11 mouse cellular contexts compared by ENCODE assay signal in genomic region chr1:165786296-165786695, GRCm38 (mm10). TPM values are rescaled to one million over a fixed set of nuclear protein-coding genes. Genes with fewer than 3 reads are reported as not detected.
A peak's percentile ranks its signal among the peaks of the same experiment; 100 is the strongest.
DNase-seq lines count a peak whose midpoint lies in the region; ATAC-seq and TF ChIP-seq lines count a peak whose summit lies in the region.
"Had no signal": no experiment of that assay in that cellular context is flagged by ENCODE, and none has a peak within 500 bp of the region (broad histone marks: within the 10 kb centered on the region; RNA-seq: fewer than 3 reads in every experiment).

No protein-coding gene starts in this region.

- peaks cover 30% of the 10 kb centered on the region for H3K4me1 ChIP-seq in embryonic facial prominence, embryonic 10.5 days
- peaks cover 6% of the 10 kb centered on the region for H3K4me1 ChIP-seq in hindbrain, embryonic 15.5 days (replicated peaks)
- no peaks in the 10 kb centered on the region for H3K4me1 ChIP-seq in midbrain, postnatal 0 days (ENCODE audit: insufficient read depth, low read length)
- no peaks in the 10 kb centered on the region for H3K4me1 ChIP-seq in lung, postnatal 0 days (ENCODE audit: insufficient read depth, low read depth, low read length)

- H3K4me3 ChIP-seq in embryonic facial prominence, embryonic 10.5 days, result no peak overlapping the region
- H3K4me3 ChIP-seq in hindbrain, embryonic 15.5 days, result no peak overlapping the region
- H3K4me3 ChIP-seq in midbrain, postnatal 0 days (ENCODE audit: low read depth, low read length), result no peak overlapping the region
- no peak overlapping the region for H3K4me3 ChIP-seq in lung, postnatal 0 days (ENCODE audit: low read depth, low read length)

- H3K27me3 ChIP-seq in embryonic facial prominence, embryonic 10.5 days (replicated peaks; ENCODE audit: low read depth, poor library complexity, severe bottlenecking), result peaks cover 21% of the 10 kb centered on the region
- peaks cover 28% of the 10 kb centered on the region for H3K27me3 ChIP-seq in hindbrain, embryonic 15.5 days
- H3K27me3 ChIP-seq in midbrain, postnatal 0 days (ENCODE audit: insufficient read depth, low read length), result no peaks in the 10 kb centered on the region
- H3K27me3 ChIP-seq in lung, postnatal 0 days (replicated peaks; ENCODE audit: insufficient read depth, low read length), result no peaks in the 10 kb centered on the region

- no peak for TF ChIP-seq CTCF in midbrain, postnatal 0 days (IDR thresholded peaks at IDR 0.05)
- no peak for TF ChIP-seq CTCF in lung, postnatal 0 days (IDR thresholded peaks at IDR 0.05)

- 0 out of 2 replicates have a peak, but pooled peaks have one; percentile 34 for ATAC-seq in common myeloid progenitor, adult 5-6 weeks (replicated peaks; ENCODE audit: low read depth, poor library complexity, severe bottlenecking)
- ATAC-seq in hindbrain, embryonic 15.5 days (ENCODE audit: low FRiP score, low read depth), result no peak
- no peak for ATAC-seq in midbrain, postnatal 0 days (ENCODE audit: low FRiP score)
- ATAC-seq in lung, postnatal 0 days, result no peak
- ATAC-seq: activated CD4-positive, CD25-positive, alpha-beta regulatory T cell, adult 4 months; inflammation-experienced regulatory T-cells, adult 6 months had no signal

- DNase-seq in embryonic facial prominence, embryonic 10.5 days (ENCODE audit: low spot score), result peak; percentile 67
- peak; percentile 48 for DNase-seq in midbrain, postnatal 0 days (ENCODE audit: low spot score)
- DNase-seq in heart, postnatal 4 days, result no peak
- DNase-seq in adrenal gland, postnatal 10 days, result no peak
- no peak for DNase-seq in lung, postnatal 0 days (ENCODE audit: low spot score)

- no peaks in the 10 kb centered on the region for H3K9me3 ChIP-seq in embryonic facial prominence, embryonic 10.5 days
- H3K9me3 ChIP-seq in hindbrain, embryonic 15.5 days, result no peaks in the 10 kb centered on the region
- H3K9me3 ChIP-seq in midbrain, postnatal 0 days (ENCODE audit: low read length), result no peaks in the 10 kb centered on the region
- H3K9me3 ChIP-seq in lung, postnatal 0 days (ENCODE audit: low read length), result no peaks in the 10 kb centered on the region

- peak overlapping the region; percentile 20 for H3K4me2 ChIP-seq in hindbrain, embryonic 15.5 days
- no peak overlapping the region for H3K4me2 ChIP-seq in midbrain, postnatal 0 days (ENCODE audit: low read depth, low read length, poor library complexity, severe bottlenecking)
- no peak overlapping the region for H3K4me2 ChIP-seq in lung, postnatal 0 days (replicated peaks; ENCODE audit: low read depth, low read length)

- no peaks in the 10 kb centered on the region for H3K36me3 ChIP-seq in embryonic facial prominence, embryonic 10.5 days (replicated peaks)
- H3K36me3 ChIP-seq in hindbrain, embryonic 15.5 days, result no peaks in the 10 kb centered on the region
- H3K36me3 ChIP-seq in midbrain, postnatal 0 days (ENCODE audit: insufficient read depth, low read length), result no peaks in the 10 kb centered on the region
- H3K36me3 ChIP-seq in lung, postnatal 0 days (ENCODE audit: insufficient read depth, low read length), result no peaks in the 10 kb centered on the region

- H3K9ac ChIP-seq in hindbrain, embryonic 15.5 days, result no peak overlapping the region
- no peak overlapping the region for H3K9ac ChIP-seq in midbrain, postnatal 0 days (replicated peaks; ENCODE audit: low read length, poor library complexity, severe bottlenecking)
- no peak overlapping the region for H3K9ac ChIP-seq in lung, postnatal 0 days (replicated peaks; ENCODE audit: low read depth)

- H3K27ac ChIP-seq in embryonic facial prominence, embryonic 10.5 days (replicated peaks), result peak overlapping the region; percentile 60
- H3K27ac ChIP-seq in hindbrain, embryonic 15.5 days (replicated peaks), result no peak overlapping the region
- H3K27ac ChIP-seq in midbrain, postnatal 0 days (ENCODE audit: low read depth, low read length), result no peak overlapping the region
- no peak overlapping the region for H3K27ac ChIP-seq in lung, postnatal 0 days (ENCODE audit: low read length)
- H3K27ac ChIP-seq: macrophage had no signal

- no peak for TF ChIP-seq EP300 in lung, postnatal 0 days (IDR thresholded peaks at IDR 0.05)

- 32% methylated on average over 11 of the region's 11 CpGs for WGBS in embryonic facial prominence, embryonic 10.5 days
- WGBS in hindbrain, embryonic 15.5 days, result 15% methylated on average over 11 of the region's 11 CpGs
- 28% methylated on average over 11 of the region's 11 CpGs for WGBS in midbrain, postnatal 0 days
- WGBS in lung, postnatal 0 days, result 34% methylated on average over 11 of the region's 11 CpGs

RNA-seq across cellular contexts. Expression of gene Cd247, which starts 2.2 kb away (rescaled TPM):
- 1.2 and 1.9 TPM in 2 replicates for total RNA-seq in common myeloid progenitor, adult 5-6 weeks (2017)
- polyA plus RNA-seq in embryonic facial prominence, embryonic 10.5 days (2016; fragmentation: Nextera tagmentation; extraction: Ambion mirVana), result 1.6 and 1.7 TPM in 2 replicates
- polyA plus RNA-seq in hindbrain, embryonic 15.5 days (2015; fragmentation: Nextera tagmentation; extraction: Ambion mirVana), result 0.51 and 0.69 TPM in 2 replicates
- total RNA-seq in midbrain, postnatal 0 days (2014; rRNA removed), result 0.66 TPM in 1 of 2 replicates, not detected in the other
- 0.59 and 0.83 TPM in 2 replicates for polyA plus RNA-seq in midbrain, postnatal 0 days (2015; fragmentation: Nextera tagmentation; extraction: Ambion mirVana)
- under 1 TPM; 0.29 to 0.69 TPM for total RNA-seq in heart, postnatal 4 days (2021)
- 1 to 10 TPM; 3.2 to 4.5 TPM for total RNA-seq in adrenal gland, postnatal 10 days (2021)
- 1.3 and 1.5 TPM in 2 replicates for polyA plus RNA-seq in lung, postnatal 0 days (2015; fragmentation: Nextera tagmentation; extraction: Ambion mirVana)
- total RNA-seq: layer of hippocampus, adult 18-20 months had no signal

RNA-seq across cellular contexts. Expression of gene Creg1, which starts 22.8 kb away (rescaled TPM):
- 142 and 144 TPM in 2 replicates for total RNA-seq in common myeloid progenitor, adult 5-6 weeks (2017)
- polyA plus RNA-seq in embryonic facial prominence, embryonic 10.5 days (2016; fragmentation: Nextera tagmentation; extraction: Ambion mirVana), result 32.4 and 40.5 TPM in 2 replicates
- 32.7 and 34.1 TPM in 2 replicates for polyA plus RNA-seq in hindbrain, embryonic 15.5 days (2015; fragmentation: Nextera tagmentation; extraction: Ambion mirVana)
- 21.3 and 22.7 TPM in 2 replicates for total RNA-seq in midbrain, postnatal 0 days (2014; rRNA removed)
- polyA plus RNA-seq in midbrain, postnatal 0 days (2015; fragmentation: Nextera tagmentation; extraction: Ambion mirVana), result 47.0 and 49.1 TPM in 2 replicates
- total RNA-seq in heart, postnatal 4 days (2021), result 10 to 100 TPM; 24.3 to 28.7 TPM
- 10 to 100 TPM; 51.2 TPM for total RNA-seq in adrenal gland, postnatal 10 days (2021)
- 123 and 148 TPM in 2 replicates for polyA plus RNA-seq in lung, postnatal 0 days (2015; fragmentation: Nextera tagmentation; extraction: Ambion mirVana)

Comparison
In these comparisons a context has a peak if more than half of its experiments do, and no peak if none do; other contexts are left out.
1. DNase-seq: peak in embryonic facial prominence, embryonic 10.5 days (single experiment) and midbrain, postnatal 0 days (single experiment); none in heart, postnatal 4 days (single experiment), adrenal gland, postnatal 10 days (single experiment) and lung, postnatal 0 days (single experiment).